Mouse (Mus musculus) testis, adult 2 months (tissue): ENCODE results near the gene Mcoln3. TPM values are rescaled to one million over a fixed set of nuclear protein-coding genes. Genes with fewer than 3 reads are reported as not detected.

Source experiments
- H3K27ac ChIP-seq: fragments of 200-500 bp; 2 replicates; pipeline ENCODE4 v1.5.1; 2012; ENCODE audit warnings: low read depth, low read length; ENCODE audit not compliant: control insufficient read depth, insufficient read depth
- H3K27me3 ChIP-seq: fragments of 200-500 bp; 2 replicates; pipeline ENCODE4 v1.6.1; 2012; ENCODE audit warnings: mild to moderate bottlenecking, low read length, moderate library complexity; ENCODE audit not compliant: control insufficient read depth, insufficient read depth
- H3K36me3 ChIP-seq: fragments of 200-500 bp; 2 replicates; pipeline ENCODE4 v1.6.1; 2012; ENCODE audit warnings: mild to moderate bottlenecking, low read length; ENCODE audit not compliant: control insufficient read depth, insufficient read depth
- H3K4me1 ChIP-seq: fragments of 200-500 bp; 2 replicates; pipeline ENCODE4 v1.6.1; 2012; ENCODE audit warnings: low read length; ENCODE audit not compliant: control insufficient read depth, insufficient read depth
- H3K4me3 ChIP-seq: fragments of 200-500 bp; 2 replicates; pipeline ENCODE4 v1.5.1; 2012; ENCODE audit warnings: low read depth, mild to moderate bottlenecking, low read length, moderate library complexity, mixed read lengths; ENCODE audit not compliant: control insufficient read depth
- CTCF ChIP-seq: fragments of 200-500 bp; IDR thresholded peaks from 2 replicates; pipeline ENCODE4 v1.5.1; 2012; ENCODE audit warnings: low read depth, mild to moderate bottlenecking, inconsistent platforms, low read length, moderate library complexity; ENCODE audit not compliant: control insufficient read depth, insufficient read depth, insufficient replicate concordance
- POLR2A ChIP-seq: fragments of 200-500 bp; IDR thresholded peaks from 2 replicates; pipeline ENCODE4 v1.6.1; 2012; ENCODE audit warnings: low read depth, mild to moderate bottlenecking, inconsistent platforms, low read length, moderate library complexity; ENCODE audit not compliant: control insufficient read depth
- polyA plus RNA-seq: library from polyadenylated mRNA; depleted of rRNA; stranded (reverse); fragments of >200 nt; gene quantifications from 2 replicates; pipeline ENCODE4 v1.2.3, GENCODE M21; 2012; rRNA removed

Gene Mcoln3
- polyA plus RNA-seq, 1 experiment: 0.11 TPM

DNA sequence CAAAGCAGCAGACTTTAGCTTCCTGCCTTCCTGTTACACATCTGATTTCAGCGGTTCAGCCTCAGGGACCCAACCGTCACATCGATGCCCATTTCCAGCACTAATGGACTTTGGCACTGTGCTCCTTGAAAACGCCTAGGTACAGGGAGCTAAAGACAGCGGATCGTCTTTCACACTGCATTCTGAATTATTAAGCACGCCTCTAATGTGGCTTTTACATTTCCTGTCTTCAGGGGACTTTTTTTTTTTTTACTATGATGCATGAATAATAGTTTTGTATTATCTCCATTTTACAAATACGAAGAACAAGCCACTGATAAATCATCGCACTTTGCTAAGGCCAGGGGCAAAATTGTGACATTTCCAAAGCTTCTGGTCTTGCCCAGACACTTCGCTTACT, 68.8 kb downstream of the Mcoln3 start:
- H3K27me3 ChIP-seq: no peaks in the 10 kb centered on the region
- H3K27ac ChIP-seq: no peak overlapping the region
- TF ChIP-seq POLR2A (no peak), CTCF (no peak)
- H3K4me1 ChIP-seq: no peaks in the 10 kb centered on the region
- no peak overlapping the region for H3K4me3 ChIP-seq
- no peaks in the 10 kb centered on the region for H3K36me3 ChIP-seq

- Histone ChIP-seq H3K36me3 (no peaks in the 10 kb centered on the region), H3K27ac (no peak overlapping the region), H3K4me3 (no peak overlapping the region), H3K4me1 (no peaks in the 10 kb centered on the region; the same call in 1 of the 2 replicates), H3K27me3 (no peaks in the 10 kb centered on the region)
- TF ChIP-seq CTCF (no peak), POLR2A (no peak)
Observed at GRCm38 (mm10) chr3:146189933-146190332, 72.7 kb downstream of the Mcoln3 start.

Other genes with a start within 250 kb of the Mcoln3 start
- 4.6 and 4.7 TPM in 2 replicates for gene Bcl10, start 194.6 kb upstream of the Mcoln3 start, polyA plus RNA-seq
- 12.1 and 13.0 TPM in 2 replicates for gene 2410004B18Rik, start 179.4 kb upstream of the Mcoln3 start, polyA plus RNA-seq
- gene Syde2, start 129.6 kb upstream of the Mcoln3 start, polyA plus RNA-seq: 0.72 and 0.77 TPM in 2 replicates
- gene Wdr63, start 9.3 kb upstream of the Mcoln3 start, polyA plus RNA-seq: 61.5 and 63.7 TPM in 2 replicates
- 0.32 and 0.34 TPM in 2 replicates for gene Mcoln2, start 32.4 kb downstream of the Mcoln3 start, polyA plus RNA-seq
- gene Lpar3, start 103.5 kb downstream of the Mcoln3 start, polyA plus RNA-seq: 18.9 and 27.0 TPM in 2 replicates